Comparison of ENCODE assay signal across 8 mouse cellular contexts in the genomic region with DNA sequence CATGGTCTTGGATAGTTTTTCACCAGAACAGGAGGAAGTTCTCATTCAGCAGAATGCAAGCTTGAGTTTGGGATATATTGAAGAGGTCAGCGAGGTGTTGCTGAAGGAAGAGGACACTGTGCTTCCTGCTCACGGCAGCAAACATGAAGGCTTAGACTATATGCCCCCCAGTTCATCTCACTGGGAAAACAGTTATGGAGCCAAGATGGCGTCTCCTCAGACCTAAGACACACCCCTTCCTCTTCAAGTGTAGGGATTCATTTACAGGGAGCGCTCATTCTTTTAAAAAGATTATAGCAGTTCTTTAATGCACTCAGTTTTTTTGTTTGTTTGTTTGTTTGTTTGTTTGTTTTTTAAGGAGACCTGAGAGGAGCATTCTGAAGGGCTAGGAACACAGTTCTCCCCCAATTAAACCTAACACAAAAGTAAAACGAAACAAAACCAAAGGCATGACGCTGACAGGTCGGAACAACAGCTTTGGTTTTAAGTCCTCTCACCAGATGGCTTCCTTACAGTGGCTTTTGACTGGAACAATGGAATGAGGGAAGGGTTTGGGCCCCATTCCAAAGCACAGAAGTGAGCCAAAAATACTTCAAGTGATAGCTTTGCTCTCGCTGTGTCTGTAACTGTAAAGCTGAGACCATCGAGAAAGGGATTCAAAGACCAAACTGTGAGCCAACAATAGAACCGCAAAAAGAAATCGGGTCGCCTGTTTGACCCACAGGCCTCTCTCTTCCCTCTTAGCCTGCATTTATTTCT.
DNase-seq lines count a peak whose midpoint lies in the region; ATAC-seq and TF ChIP-seq lines count a peak whose summit lies in the region.

No protein-coding gene starts in this region.

- no peaks in the 10 kb centered on the region for H3K9me3 ChIP-seq in embryonic facial prominence, embryonic 14.5 days (ENCODE audit: control insufficient read depth, low read length)

- H3K4me3 ChIP-seq in layer of hippocampus, adult 2 months: no peak overlapping the region
- no peak overlapping the region for H3K4me3 ChIP-seq in embryonic facial prominence, embryonic 14.5 days (ENCODE audit: low read depth, low read length)

- no peaks in the 10 kb centered on the region for H3K27me3 ChIP-seq in embryonic facial prominence, embryonic 14.5 days (replicated peaks; ENCODE audit: control insufficient read depth, insufficient read depth, low read length)

- ATAC-seq in embryonic facial prominence, embryonic 14.5 days (ENCODE audit: low read depth): peak; percentile 85
- no peak for ATAC-seq in erythroblast, adult 5-6 weeks (replicated peaks; ENCODE audit: low FRiP score, poor library complexity, severe bottlenecking)

- peak overlapping the region; percentile 21; the same call in 1 of the 2 replicates for H3K27ac ChIP-seq in layer of hippocampus, adult 2 months
- H3K27ac ChIP-seq in embryonic facial prominence, embryonic 14.5 days (replicated peaks; ENCODE audit: low read depth, low read length): peak overlapping the region; percentile 39

- H3K4me1 ChIP-seq in embryonic facial prominence, embryonic 14.5 days (ENCODE audit: control insufficient read depth, insufficient read depth, low read length): peaks cover 14% of the 10 kb centered on the region; the same call in 1 of the 2 replicates

- H3K9ac ChIP-seq in embryonic facial prominence, embryonic 14.5 days (ENCODE audit: low read depth, low read length): no peak overlapping the region

- no peak overlapping the region for H3K4me2 ChIP-seq in embryonic facial prominence, embryonic 14.5 days (ENCODE audit: low read depth, low read length)

- peak; percentile 34 for DNase-seq in adrenal gland, postnatal 10 days
- no peak for DNase-seq in adrenal gland, adult 2 months
- DNase-seq in layer of hippocampus, adult 2 months (ENCODE audit: low spot score in 2 of 2): peak; percentile 48 to 53
- DNase-seq in layer of hippocampus, adult 9-10 months (ENCODE audit: low spot score): no peak
- DNase-seq in embryonic facial prominence, embryonic 14.5 days (ENCODE audit: low spot score): peak; percentile 92
- DNase-seq in kidney, postnatal 14 days: peak; percentile 54
- no peak for DNase-seq in spleen, postnatal 14 days (ENCODE audit: low spot score in 2 of 2)

- WGBS in embryonic facial prominence, embryonic 14.5 days: 58% methylated on average over 12 of the region's 12 CpGs

- H3K36me3 ChIP-seq in embryonic facial prominence, embryonic 14.5 days (ENCODE audit: control insufficient read depth, insufficient read depth, low read length): no peaks in the 10 kb centered on the region

- no peak for TF ChIP-seq CTCF in layer of hippocampus, adult 2 months (conservative IDR thresholded peaks at IDR 0.05)

Comparison
In these comparisons a context has a peak if more than half of its experiments do, and no peak if none do; other contexts are left out.
1. DNase-seq: peak in adrenal gland, postnatal 10 days (single experiment), layer of hippocampus, adult 2 months (2 of 2), embryonic facial prominence, embryonic 14.5 days (single experiment) and kidney, postnatal 14 days (single experiment); none in adrenal gland, adult 2 months (single experiment), layer of hippocampus, adult 9-10 months (single experiment) and spleen, postnatal 14 days (0 of 2).